Mouse (Mus musculus) neural tube, embryonic 13.5 days (tissue): ENCODE data around the gene Rbm48. TPM values are rescaled to one million over a fixed set of nuclear protein-coding genes. Genes with fewer than 3 reads are reported as not detected.

Experiments used
- ATAC-seq: fragments of 200-750 bp; cut with Nextera tagmentation; 2 replicates; pipeline ENCODE4 v1.8.0; 2017; ENCODE audit warnings: low read depth, mild to moderate bottlenecking, moderate TSS enrichment, moderate library complexity
- H3K27ac ChIP-seq: fragments of 300-500 bp; sonication (generic); replicated peaks from 2 replicates; pipeline ENCODE4 v1.5.1; 2015; ENCODE audit warnings: moderate library complexity, mild to moderate bottlenecking, inconsistent platforms
- H3K27me3 ChIP-seq: fragments of 300-500 bp; sonication (generic); 2 replicates; pipeline ENCODE4 v1.6.1; 2015; ENCODE audit warnings: mild to moderate bottlenecking, inconsistent platforms
- H3K36me3 ChIP-seq: fragments of 300-500 bp; sonication (generic); 2 replicates; pipeline ENCODE4 v1.6.1; 2015; ENCODE audit warnings: mild to moderate bottlenecking, inconsistent platforms
- H3K4me1 ChIP-seq: fragments of 300-500 bp; sonication (generic); replicated peaks from 2 replicates; pipeline ENCODE4 v1.6.1; 2015; ENCODE audit warnings: inconsistent platforms
- H3K4me2 ChIP-seq: fragments of 300-500 bp; sonication (generic); 2 replicates; pipeline ENCODE4 v1.6.1; 2015; ENCODE audit warnings: inconsistent platforms, mild to moderate bottlenecking, moderate library complexity
- H3K4me3 ChIP-seq: fragments of 300-500 bp; sonication (generic); 2 replicates; pipeline ENCODE4 v1.5.1; 2015; ENCODE audit warnings: mild to moderate bottlenecking, inconsistent platforms
- H3K9ac ChIP-seq: fragments of 300-500 bp; sonication (generic); 2 replicates; pipeline ENCODE4 v1.6.1; 2015; ENCODE audit warnings: moderate library complexity, mild to moderate bottlenecking, inconsistent platforms
- H3K9me3 ChIP-seq: fragments of 300-500 bp; sonication (generic); 2 replicates; pipeline ENCODE4 v1.6.1; 2016; ENCODE audit warnings: inconsistent platforms
- WGBS: fragments of 180-500 bp; shearing (Covaris S2); methylation state at CpG from one replicate; pipeline ENCODE4 v1.1.7; 2015; 5-methylcytosine and 5-hydroxymethylcytosine counted together
- polyA plus RNA-seq: library from polyadenylated mRNA; unstranded; fragments of >200 nt; fragmentation: Nextera tagmentation; extraction: Ambion mirVana; gene quantifications from 2 replicates; pipeline ENCODE4 v1.2.1, GENCODE M21; 2015

Gene Rbm48
- polyA plus RNA-seq, 1 experiment from 2014 or later, result 16.5 TPM

GRCm38 (mm10) chr5:3543629-3544479 lies 52.5 kb downstream of the Rbm48 start, which contains the start of gene Fam133b:
Gene Fam133b (plus strand): TSS chr5:3543833.
- Histone ChIP-seq H3K36me3 (peaks cover 6% of the 10 kb centered on the region; the same call in 1 of the 2 replicates), H3K9ac (peak within 1 kb of the TSS; percentile 91), H3K27ac (peak within 1 kb of the TSS; percentile 95), H3K4me1 (peaks cover 22% of the 10 kb centered on the region), H3K9me3 (no peaks in the 10 kb centered on the region), H3K4me3 (peak within 1 kb of the TSS; percentile 91), H3K27me3 (no peaks in the 10 kb centered on the region), H3K4me2 (peak within 1 kb of the TSS; percentile 79)
- ATAC-seq, result peak; percentile 97
- whole genome bisulfite sequencing, result under 1% methylated on average over 78 of the region's 80 CpGs

GRCm38 (mm10) chr5:3541871-3542270 lies 54.5 kb downstream of the Rbm48 start:
- Histone ChIP-seq H3K4me3 (no peak overlapping the region), H3K27ac (no peak overlapping the region), H3K9ac (no peak overlapping the region), H3K27me3 (no peaks in the 10 kb centered on the region), H3K4me1 (peaks cover 22% of the 10 kb centered on the region), H3K4me2 (no peak overlapping the region), H3K36me3 (peaks cover 2% of the 10 kb centered on the region; the same call in 1 of the 2 replicates), H3K9me3 (no peaks in the 10 kb centered on the region)
- ATAC-seq, result no peak
- 78% methylated on average over 6 of the region's 6 CpGs for whole genome bisulfite sequencing

- Histone ChIP-seq H3K9ac (no peak overlapping the region), H3K4me3 (no peak overlapping the region), H3K4me1 (no peaks in the 10 kb centered on the region), H3K27me3 (no peaks in the 10 kb centered on the region), H3K27ac (no peak overlapping the region), H3K9me3 (no peaks in the 10 kb centered on the region), H3K4me2 (no peak overlapping the region), H3K36me3 (no peaks in the 10 kb centered on the region)
- WGBS, result 72% methylated on average over 11 of the region's 11 CpGs
- ATAC-seq, result no peak
Measured at GRCm38 (mm10) chr5:3538505-3539472, 57.6 kb downstream of the Rbm48 start.

DNA sequence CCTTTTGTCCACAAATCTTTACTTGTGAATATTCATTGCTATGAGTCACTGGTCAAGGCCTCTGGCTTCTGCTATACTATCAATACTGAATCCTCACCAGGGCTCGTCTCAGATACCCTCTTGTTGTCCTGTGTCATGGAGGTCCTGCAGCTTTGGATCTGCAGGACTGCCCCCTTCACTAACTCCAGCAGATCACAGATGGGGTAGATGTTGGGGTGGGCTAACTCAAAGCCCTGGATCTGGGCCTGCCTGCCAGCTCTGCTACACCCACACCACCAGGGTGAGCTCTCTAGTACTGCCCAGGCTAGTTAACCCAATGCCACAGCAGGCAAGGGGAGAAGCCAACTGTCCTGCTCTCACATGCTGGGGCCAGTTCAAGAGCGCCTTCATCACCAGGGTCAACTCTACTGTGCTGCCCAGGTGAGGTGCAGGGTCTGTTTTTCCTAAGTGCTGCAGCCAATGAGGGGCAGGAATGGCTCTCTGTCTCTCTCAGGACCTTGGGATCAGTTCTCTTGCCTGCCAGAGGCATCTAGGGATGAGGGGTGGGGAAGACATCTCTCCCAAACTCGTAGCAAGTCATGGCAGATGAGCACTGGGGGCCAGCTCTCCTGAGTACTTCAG lies 59.7 kb downstream of the Rbm48 start:
- H3K4me3 ChIP-seq, result no peak overlapping the region

More for the DNA sequence above, 59.7 kb downstream of the Rbm48 start:
- Histone ChIP-seq H3K4me2 (no peak overlapping the region), H3K27ac (no peak overlapping the region), H3K4me1 (no peaks in the 10 kb centered on the region), H3K36me3 (no peaks in the 10 kb centered on the region), H3K9me3 (no peaks in the 10 kb centered on the region), H3K27me3 (no peaks in the 10 kb centered on the region), H3K9ac (no peak overlapping the region)
- no peak for ATAC-seq
- 68% methylated on average over 3 of the region's 3 CpGs for WGBS

Other genes starting within 250 kb of the Rbm48 start
- 24.3 and 25.3 TPM in 2 replicates for gene Fam133b, start 52.8 kb downstream of the Rbm48 start, polyA plus RNA-seq
- gene 1700109H08Rik, start 25.0 kb downstream of the Rbm48 start, polyA plus RNA-seq, result 2.0 and 2.4 TPM in 2 replicates
- 22.2 and 26.8 TPM in 2 replicates for gene Pex1, start 519 bp downstream of the Rbm48 start, polyA plus RNA-seq
- gene Tmbim7, start 54.6 kb upstream of the Rbm48 start, polyA plus RNA-seq, result not detected in 2 replicates
- 68.8 TPM in 2 replicates for gene Gatad1, start 60.6 kb upstream of the Rbm48 start, polyA plus RNA-seq
- gene Ankib1, start 206.3 kb upstream of the Rbm48 start, polyA plus RNA-seq, result 18.3 and 18.9 TPM in 2 replicates
- 59.4 and 62.0 TPM in 2 replicates for gene Krit1, start 206.6 kb upstream of the Rbm48 start, polyA plus RNA-seq
- 0.10 TPM in 2 replicates for gene Lrrd1, start 248.6 kb upstream of the Rbm48 start, polyA plus RNA-seq